Mouse (Mus musculus) C3H10T1/2 (cell line): Measurements from ENCODE around the gene Hoxa5. TPM values are rescaled to one million over a fixed set of nuclear protein-coding genes. Genes with fewer than 3 reads are reported as not detected.

ENCODE experiments used
- polyA plus RNA-seq, 2 experiments: library from polyadenylated mRNA; unstranded; fragments of >200 nt; fragmentation: generic; extraction: Trizol; gene quantifications; one replicate each; pipeline ENCODE4 v1.2.1; 2012; ENCODE audit warnings: missing spikeins in 2 of 2

Gene Hoxa5
- 10 to 100 TPM in 1 of 2 experiments, 1 to 10 TPM in 1; 1.6 to 14.1 TPM for polyA plus RNA-seq

DNA sequence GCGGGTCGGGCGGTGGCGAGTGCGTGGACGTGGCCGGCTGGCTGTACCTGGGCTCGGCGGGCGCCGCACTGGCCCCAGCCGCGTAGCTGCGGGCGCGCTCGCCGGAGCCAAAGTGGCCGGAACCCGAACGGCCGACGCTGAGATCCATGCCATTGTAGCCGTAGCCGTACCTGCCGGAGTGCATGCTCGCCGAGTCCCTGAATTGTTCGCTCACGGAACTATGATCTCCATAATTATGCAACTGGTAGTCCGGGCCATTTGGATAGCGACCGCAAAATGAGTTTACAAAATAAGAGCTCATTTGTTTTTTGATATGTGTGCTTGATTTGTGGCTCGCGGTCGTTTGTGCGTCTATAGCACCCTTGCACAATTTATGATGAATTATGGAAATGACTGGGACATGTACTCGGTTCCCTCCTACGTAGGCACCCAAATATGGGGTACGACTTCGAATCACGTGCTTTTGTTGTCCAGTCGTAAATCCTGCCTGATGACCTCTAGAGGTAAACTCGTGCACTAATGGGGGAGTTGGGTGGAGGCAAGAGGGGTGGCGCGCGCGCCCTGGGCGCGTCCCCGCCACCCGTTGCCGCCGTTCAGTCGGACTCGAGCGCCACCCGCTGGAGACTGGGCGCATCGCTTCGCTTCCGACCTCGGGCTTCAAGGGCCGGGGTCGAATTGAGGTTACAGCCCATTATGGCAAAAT lies at the start of gene Hoxa5:
Hoxa5 (minus strand) TSS at position 538 of the 703 bp plus-strand sequence.

DNA sequence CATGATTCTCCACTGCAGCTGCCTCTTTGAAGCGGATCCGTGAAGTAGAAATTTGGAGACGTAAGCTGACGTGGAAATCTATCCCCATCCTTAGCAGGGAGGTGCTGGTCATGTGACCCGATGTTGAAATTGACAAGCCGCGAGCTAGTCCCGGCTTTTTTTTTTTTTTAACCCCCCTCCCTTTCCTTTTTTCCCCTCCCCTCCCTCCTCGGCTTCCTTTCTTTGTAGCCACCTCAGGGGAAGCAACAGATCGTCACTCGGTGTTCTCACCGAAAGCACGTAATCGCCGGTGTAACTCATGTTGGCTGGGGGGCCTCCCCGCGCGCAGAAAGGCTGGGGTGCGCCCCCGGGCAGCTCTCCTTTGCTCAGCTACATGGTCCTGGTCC lies 41.4 kb upstream of the Hoxa5 start, which contains the start of gene Hoxa11:
Hoxa11 (minus strand) TSS at position 54 of the 386 bp plus-strand sequence.

DNA sequence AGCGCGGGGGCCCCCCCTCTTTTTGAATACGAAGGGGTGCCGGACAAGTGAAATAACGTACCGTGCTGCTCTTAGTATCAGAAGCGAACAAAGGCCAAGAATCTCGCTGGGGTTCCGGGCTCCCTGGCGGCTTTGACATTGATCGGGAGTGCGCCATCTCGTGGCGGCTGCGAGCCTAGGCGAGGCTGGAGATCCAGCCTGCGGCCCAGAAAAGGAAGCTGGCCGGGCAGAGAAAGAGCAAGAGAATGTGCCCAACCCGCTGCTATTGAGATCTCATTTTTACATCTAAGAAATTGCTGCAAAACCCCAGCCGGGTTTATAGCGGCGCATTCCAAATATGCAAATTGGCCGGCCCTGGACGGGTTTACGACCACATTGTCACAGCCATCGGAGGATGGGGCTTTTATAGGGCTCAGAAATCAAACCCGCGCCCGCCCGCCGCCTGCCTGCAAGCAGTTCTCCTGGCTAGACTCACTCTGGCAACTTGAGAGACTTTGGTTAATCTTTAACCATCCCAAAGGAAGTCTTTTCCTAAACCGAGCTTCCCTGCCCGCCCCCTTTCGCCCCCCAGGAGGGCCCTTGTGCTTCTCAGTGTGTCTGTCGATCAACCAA lies 36.1 kb upstream of the Hoxa5 start, which contains the start of gene Hoxa10:
Hoxa10 (minus strand) TSS at position 466 of the 612 bp plus-strand sequence.

DNA sequence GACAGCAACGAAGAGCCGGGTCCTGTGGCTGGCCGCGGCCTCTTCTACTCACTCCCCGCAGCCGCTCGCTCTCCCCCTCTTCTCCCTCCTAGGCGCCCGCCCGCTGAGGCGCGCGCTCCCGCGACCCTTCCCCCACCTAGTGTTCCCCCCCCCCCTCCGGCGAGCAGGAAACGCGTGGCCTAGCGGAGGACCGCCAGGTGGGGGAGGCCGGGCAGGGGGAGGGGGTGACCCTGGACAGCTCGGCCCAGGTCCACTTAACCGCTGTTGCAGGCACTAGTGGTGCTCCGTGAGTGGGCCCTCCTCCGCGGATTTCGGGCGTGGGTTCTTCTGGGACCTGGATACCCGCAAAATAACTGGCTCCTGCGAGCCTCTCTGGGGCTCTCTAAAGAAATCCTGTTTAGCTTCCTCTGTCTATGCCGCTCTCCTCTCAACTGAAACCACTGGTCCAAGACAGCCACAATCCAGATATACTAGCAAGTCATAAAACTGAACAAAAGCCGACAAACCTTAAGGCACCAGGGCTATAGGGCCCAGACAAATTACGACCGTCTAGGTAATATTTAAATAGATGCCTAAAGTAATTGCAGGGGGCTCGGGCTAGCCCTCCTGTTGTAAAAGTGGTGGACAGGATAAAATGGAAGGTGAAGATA lies 26.3 kb upstream of the Hoxa5 start, which contains the start of gene Hoxa9:
Hoxa9 (minus strand) TSS at position 574 of the 650 bp plus-strand sequence.

DNA sequence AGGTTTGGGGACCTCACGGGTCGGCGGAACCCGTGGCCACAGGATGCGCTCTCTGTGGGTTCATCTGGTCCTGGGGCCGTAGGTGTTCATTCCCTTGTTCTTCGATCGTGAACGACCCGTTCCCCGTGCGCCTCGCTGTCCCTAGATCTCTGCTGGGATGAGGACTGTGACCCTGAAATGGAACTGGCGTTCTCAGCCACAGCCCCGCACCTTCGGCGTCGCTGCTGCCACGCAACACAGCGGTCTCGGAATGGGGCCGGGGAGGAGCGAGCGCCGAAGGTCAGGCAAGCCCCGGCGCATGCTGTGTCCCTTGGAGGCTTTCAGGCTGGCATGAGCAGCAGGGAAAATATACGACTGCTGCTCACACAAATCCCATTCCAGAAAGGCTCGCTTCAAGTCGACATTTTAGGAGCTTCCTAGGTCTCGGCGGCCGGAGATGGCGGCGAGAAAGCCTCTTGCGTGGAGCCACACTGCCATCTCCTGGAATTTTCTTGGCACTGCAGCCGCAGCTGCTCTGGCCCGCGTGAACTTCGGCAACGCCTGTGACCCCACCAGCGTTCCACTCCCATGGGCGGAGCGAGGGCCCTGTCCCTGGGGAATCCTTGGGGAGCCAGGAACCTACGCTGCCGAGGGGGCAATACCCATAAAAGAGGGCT lies 17.1 kb upstream of the Hoxa5 start, which contains the start of gene Hoxa7:
Hoxa7 (minus strand) TSS at position 518 of the 656 bp plus-strand sequence.

GRCm38 (mm10) chr6:52213119-52213986 lies 9.0 kb upstream of the Hoxa5 start, which contains the start of the genes Hoxa3 and Gm28308:
TSS of gene Hoxa3 (minus strand) at chr6:52213336.
TSS of gene Gm28308 (minus strand) at chr6:52213339.

DNA sequence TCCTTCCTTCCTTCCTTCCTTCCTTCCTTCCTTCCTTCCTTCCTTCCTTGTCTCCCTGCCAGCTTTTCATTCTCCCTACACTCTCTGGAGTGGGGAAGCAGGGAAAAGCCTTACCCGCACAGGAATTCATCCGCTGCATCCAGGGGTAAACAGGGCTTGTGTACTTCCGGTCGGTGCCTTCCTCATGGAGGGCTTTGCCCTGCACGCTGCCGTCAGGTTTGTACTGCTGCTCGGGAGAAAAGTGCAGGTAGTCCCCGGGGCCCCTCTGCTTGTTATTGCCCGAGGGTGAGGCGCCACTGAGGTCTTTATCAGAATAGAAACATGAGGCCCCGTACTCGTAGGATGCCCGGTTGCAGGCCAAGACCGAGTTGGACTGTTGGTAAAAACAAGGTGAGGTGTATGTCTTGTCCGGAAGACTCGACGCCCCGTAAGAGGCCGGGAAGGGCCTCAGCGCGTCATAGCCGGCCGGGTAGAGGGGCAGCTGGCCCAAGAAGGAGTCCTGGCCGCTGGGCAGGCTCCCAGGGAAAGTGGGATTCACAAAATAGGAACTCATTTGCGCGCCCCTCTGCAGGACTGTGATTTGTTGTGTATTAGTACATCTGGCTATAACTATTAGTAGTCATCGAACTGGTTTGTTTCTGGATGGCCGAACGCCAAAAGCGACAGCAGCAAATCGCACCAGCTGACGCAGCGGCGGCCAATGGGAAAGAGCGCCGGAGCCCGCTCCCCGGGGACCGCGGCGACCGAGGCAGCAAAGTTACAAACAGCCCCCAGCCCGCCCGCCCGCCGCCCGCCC lies 3.9 kb upstream of the Hoxa5 start, which contains the start of gene Hoxa6:
Hoxa6 (minus strand) TSS at position 651 of the 796 bp plus-strand sequence.

GRCm38 (mm10) chr6:52190906-52191810 lies 13.2 kb downstream of the Hoxa5 start, which contains the start of gene Hoxa4:
TSS of gene Hoxa4 (minus strand) at chr6:52191753.

DNA sequence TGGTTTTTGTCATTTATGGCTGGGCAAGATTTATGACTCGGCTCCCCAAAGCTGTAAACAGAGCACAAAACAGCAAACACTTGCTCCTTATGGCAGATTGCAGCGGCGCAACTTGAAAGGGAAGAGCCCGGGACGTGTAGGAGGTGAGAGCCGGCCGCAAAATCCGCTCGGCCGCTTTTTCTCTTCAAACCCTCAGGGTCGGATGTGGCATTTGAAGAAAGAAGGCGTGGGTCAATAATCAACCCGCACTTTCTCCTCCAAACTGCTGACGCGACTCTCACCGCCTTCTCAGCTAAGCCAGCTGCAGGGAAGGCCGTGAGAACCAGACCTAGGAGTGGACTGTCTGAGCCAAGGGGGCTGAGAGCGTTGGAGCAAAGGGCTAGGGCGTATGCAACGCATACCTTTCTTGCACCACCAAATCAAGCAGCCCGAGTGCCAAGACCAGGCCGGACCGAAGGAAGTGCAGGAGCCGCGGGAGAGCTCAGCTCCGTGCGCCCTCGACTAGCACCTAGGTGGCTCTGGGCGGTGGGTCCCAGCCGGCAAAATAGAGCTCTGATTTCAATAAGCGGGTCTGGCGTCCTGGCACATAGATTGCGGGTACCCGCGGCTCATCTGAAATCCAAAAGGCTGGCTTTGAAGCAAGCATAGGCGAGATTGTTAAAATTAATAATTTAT lies 27.2 kb downstream of the Hoxa5 start, which contains the start of gene 5730596B20Rik:
5730596B20Rik (plus strand) TSS at position 438 of the 675 bp plus-strand sequence.

DNA sequence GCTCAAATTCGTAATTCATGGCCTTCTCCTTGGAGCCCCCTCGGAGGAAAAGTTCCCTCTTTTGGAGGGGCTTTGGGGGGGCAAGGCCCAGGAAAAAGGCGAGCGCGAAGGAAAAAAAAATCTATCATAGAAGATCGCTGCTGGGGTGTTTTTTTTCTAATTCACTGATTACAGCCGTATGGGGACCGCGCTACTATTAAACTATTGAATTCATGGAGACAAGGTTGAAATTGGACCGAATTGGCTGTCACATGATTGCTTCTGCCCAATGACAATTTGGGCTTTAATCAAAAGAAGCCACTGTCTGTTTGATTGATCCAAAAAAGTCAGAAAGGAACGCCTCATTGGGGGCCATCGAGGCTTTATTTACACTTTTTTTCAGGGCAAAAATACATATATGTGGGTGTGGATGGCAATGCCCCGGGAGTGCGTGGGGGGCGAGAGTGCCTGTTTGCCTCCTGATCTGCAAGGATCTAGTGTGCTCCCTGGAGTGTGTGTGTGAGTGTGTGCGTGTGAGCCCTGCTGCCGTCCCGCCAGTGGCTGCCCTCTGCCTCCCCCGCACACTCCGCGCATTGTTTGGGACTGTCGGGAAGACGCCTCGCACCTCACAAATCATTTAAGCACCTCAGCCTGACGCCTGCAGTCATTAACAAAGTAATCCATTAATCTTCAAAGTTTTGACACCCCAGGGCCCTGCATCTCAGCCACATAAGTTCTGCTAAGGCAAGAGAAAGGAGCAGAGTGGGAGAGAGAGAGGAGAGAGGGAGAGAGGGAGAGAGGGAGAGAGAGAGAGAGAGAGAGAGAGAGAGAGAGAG lies 39.6 kb downstream of the Hoxa5 start, which contains the start of gene Hoxa2:
Hoxa2 (minus strand) TSS at position 206 of the 815 bp plus-strand sequence.

GRCm38 (mm10) chr6:52158276-52159051 lies 45.9 kb downstream of the Hoxa5 start, which contains the start of gene Hoxa1:
TSS of gene Hoxa1 (minus strand) at chr6:52158317.

Other genes with a start within 250 kb of the Hoxa5 start
- 10 to 100 TPM in 1 of 2 experiments, 1 to 10 TPM in 1; 4.6 to 22.6 TPM for gene Skap2, start 192.0 kb downstream of the Hoxa5 start, polyA plus RNA-seq
- gene Hoxa1, start 46.3 kb downstream of the Hoxa5 start, polyA plus RNA-seq = 1 to 10 TPM in 1 of 2 experiments, under 1 TPM in 1; 0.26 to 1.2 TPM
- gene Hoxa2, start 39.8 kb downstream of the Hoxa5 start, polyA plus RNA-seq = 10 to 100 TPM in 1 of 2 experiments, 1 to 10 TPM in 1; 5.0 to 20.2 TPM
- under 1 TPM; 0.02 to 0.30 TPM for gene 5730596B20Rik, start 27.1 kb downstream of the Hoxa5 start, polyA plus RNA-seq
- 1 to 10 TPM; 3.0 to 4.6 TPM for gene Hoxa4, start 12.8 kb downstream of the Hoxa5 start, polyA plus RNA-seq
- 1 to 10 TPM in 1 of 2 experiments, under 1 TPM in 1; 0.32 to 3.3 TPM for gene Hoxa6, start 4.1 kb upstream of the Hoxa5 start, polyA plus RNA-seq
- 1 to 10 TPM; 1.7 to 8.4 TPM for gene Hoxa3, start 8.7 kb upstream of the Hoxa5 start, polyA plus RNA-seq
- gene Gm28308, start 8.8 kb upstream of the Hoxa5 start, polyA plus RNA-seq = 1 to 10 TPM in 1 of 2 experiments, not detected in 1; 1.0 TPM
- 10 to 100 TPM; 39.1 to 66.3 TPM for gene Hoxa7, start 17.3 kb upstream of the Hoxa5 start, polyA plus RNA-seq
- gene Hoxa9, start 26.5 kb upstream of the Hoxa5 start, polyA plus RNA-seq = under 1 TPM; 0.01 to 0.37 TPM
- 1 to 10 TPM in 1 of 2 experiments, under 1 TPM in 1; 0.23 to 4.4 TPM for gene Hoxa10, start 36.3 kb upstream of the Hoxa5 start, polyA plus RNA-seq
- gene Hoxa11, start 41.2 kb upstream of the Hoxa5 start, polyA plus RNA-seq = not detected
- gene Hoxa13, start 56.3 kb upstream of the Hoxa5 start, polyA plus RNA-seq = not detected
- not detected for gene Evx1, start 108.9 kb upstream of the Hoxa5 start, polyA plus RNA-seq